Mouse (Mus musculus): ENCODE data around the gene Lyg1.
A peak's percentile ranks its signal among the peaks of the same experiment; 100 is the strongest.

Lyg1 gene

DNA sequence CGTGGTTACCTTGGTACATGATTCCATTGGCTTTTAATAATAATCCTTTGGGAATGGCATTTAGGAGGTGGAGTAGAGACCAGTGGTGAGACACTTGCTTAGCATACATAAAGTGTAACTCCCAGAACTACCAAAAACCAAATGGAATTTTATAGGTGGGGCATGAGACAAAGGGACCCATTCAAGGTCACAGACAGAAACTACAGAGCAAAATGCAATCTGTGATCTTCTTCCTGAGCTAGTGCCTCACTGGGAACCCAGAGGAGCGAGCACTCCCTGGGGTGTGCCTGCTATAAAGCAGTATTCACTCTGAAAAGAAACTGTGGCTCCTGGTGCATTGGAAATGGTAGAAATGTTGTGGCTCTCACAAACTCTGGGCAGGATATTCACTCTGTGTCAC, 8.7 kb downstream of the Lyg1 start:
- no peak for DNase-seq

DNA sequence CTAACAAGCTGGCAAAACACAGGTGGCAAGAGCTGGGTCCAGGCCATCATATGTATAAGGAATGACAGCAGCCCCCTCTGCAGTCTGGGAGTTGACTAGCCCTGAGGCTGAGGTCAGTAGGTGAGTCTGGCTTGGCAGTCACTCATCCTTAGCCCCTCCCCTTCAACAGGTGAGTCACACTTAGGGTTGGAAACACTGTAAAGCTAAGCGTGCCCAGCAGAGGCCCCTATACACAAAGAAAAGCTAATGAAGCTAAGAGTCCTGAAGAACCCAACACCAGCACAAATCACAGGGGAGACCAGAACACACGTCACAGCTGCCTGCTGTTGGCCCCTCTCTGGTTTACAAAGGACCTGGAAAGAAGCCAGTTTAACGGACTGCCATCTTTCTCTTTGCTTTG, 25.8 kb downstream of the Lyg1 start:
- DNase-seq, result peak; percentile 39 to 45

DNA sequence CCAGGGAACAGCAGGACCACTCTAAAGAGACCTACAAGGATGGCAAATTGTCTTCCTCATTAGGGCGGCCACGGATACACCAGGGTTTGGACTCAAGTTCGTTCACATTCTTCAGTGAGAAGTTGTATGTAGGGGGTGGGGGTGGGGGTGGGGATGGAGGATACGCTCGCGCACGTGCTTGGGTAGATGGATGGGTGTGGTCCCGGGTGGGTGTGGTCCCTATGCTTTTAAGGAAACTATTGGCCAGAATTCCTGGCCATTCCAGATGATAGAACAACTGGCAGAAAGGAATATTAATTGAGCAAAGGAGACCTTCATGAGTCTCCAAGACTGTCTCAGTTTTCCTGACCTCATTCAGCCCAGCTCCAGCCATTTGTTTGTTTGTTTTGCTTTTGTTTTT, 31.6 kb downstream of the Lyg1 start:
- no peak for DNase-seq

DNA sequence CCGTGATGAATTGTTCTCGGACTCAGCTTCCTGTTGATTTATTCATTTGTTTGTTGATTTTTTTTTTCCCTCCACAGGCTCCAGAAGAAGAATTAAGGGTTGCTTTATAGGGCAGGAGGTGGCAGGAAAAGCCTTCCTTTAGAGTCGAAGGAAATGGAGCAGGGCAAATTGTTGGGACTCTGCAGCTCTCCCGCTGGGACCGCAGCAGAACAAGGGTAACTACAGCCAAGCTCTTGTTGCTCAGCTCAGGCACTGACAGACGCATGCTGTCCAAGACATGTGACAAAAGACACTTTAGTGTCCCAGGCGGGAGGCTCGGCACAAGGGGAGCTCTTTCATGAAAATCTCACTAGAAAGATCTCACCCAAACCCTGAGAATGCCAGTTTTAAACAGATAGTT, 35.0 kb downstream of the Lyg1 start:
- DNase-seq, result no peak

DNA sequence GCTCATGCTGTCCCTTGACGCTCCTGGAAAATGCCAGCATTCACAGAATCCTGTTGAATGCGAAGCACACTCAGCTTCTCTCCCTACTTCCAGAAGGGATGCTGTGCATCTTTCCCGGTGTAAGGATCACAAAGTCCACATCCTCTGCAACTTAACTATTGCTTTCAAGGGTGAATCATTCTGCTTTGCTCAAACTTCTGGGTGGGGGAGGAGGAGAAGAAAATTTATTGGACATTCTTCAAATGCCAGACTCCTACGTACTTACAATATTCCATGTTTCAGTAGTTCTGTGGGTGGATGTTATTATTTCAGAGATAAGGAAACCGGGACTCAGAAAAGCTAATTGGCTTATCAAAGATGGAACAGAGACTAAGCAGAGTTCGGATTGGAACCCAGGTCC, 39.5 kb downstream of the Lyg1 start:
- DNase-seq, result no peak

DNA sequence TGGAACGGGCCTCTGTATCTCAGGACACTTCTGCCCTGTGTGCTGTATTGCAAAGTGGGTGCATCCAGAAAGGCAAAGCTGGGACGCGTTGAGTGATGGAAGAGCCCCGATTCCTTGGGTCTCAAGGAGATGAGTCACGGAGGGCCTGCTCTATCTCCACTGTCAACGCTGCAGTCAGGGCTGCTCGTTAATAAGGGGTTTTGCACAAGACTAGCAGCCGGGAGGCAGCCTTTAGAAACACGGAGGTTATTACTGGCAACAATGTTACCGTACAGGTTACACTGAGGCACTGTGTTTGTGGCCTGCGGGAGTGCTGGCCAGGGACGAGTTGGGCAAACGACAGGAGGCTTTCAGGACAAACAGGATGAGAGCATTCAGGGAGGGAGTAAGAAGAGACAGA, 39.9 kb downstream of the Lyg1 start:
- DNase-seq, result no peak

DNA sequence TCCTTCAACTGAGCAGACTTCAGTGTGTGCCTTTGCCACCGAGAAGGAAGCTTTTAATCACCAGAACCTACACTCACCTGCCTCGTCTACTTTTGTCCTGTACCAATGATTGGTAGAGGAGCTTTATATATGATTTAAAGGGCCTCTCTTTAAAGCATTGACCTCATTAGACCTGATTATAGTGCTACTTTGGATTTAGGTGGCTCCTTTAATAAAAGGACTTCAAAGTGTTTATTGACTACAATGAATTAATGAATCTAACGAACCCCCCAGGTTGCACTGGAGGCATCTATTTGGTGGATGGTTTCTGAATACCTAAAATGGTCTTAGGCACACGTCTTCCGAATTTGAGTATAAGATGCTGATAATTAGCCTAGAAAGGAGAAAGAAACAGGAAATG, 41.2 kb downstream of the Lyg1 start, which contains the start of gene Lyg2:
Lyg2 (minus strand) TSS at position 101 of the 400 bp plus-strand sequence.
- no peak for DNase-seq

DNA sequence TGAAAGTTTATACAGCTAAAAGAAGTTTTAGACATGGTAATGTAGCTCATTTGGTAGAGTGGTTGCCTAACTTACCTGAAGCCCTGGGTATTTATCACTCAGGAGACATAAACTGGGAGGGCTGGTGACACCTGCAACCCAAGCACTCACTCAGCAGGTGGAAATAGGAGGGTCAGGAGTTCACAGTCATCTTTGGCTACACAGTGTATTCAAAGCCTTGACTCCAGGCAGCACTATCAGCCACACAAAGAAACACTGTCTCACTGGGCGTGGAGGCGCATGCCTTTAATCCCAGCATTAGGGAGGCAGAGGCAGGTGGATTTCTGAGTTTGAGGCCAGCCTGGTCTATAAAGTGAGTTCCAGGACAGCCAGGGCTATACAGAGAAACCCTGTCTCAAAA, 44.8 kb downstream of the Lyg1 start:
- DNase-seq, result no peak

DNA sequence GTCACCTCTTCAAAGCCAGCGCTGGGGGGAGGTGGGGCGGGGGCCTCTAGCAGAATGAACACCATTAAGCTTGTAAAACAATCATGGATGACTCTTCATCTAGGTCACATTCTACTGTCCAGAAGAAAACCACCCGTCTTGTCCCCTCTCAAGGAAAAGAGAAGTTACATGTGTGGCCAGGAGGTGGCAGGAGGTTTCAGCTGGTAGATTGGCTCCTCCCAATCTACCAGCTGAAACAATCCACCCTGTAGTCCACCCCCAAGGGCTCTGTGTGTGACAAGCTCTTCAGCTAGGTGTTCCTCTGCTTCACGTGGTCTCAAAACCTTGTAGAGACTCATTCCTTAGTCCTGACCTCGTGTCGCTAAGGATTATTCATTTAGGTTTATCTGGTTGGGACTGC, 54.4 kb downstream of the Lyg1 start:
- DNase-seq, result peak; percentile 55 to 61

DNA sequence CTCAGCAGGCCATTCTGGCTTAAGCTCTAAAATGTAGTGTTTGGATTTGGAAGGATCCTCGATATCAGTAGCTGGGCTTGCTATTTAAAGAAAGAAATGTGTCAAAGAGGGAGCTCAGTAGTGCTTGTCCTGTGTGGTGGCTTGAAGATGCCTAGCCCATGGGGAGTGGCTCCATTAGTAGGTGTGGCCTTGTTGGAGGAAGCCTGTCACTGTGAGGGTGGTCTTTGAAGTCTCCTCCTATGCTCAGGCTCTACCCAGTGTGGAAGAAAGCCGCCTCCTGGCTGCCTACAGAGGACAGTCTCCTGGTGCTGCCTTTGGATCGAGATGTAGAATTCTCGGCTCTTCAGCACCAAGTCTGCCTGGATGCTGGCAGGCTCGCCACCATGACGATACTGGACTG, 57.3 kb downstream of the Lyg1 start:
- DNase-seq, result no peak

DNA sequence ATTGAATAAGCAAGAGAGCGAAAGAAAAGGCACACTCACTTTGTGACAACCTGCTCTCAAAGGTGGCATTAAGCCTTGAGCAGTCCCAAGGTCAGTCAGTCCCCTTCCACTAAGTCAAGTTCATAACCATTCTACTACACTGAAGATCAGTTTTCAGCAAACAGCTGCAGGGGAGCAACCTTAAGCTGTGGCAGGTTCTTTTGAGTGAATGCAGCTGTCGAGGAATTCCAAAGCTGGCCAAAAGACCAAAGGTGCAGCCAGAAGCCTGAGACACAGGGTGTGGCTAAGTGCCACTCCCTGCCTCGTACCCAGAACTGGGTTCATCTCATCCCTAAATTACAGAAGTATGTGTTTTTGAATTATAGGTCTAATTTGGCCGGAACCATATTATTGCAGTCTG, 57.7 kb downstream of the Lyg1 start:
- no peak for DNase-seq

Measured in kidney, postnatal 4 days (tissue).